Mouse (Mus musculus): ENCODE measurements around the gene Rpgrip1l.

Gene Rpgrip1l

GRCm38 (mm10) chr8:91264564-91264963 is 48.5 kb downstream of the Rpgrip1l start:
- no peak for DNase-seq

- DNase-seq: no peak
Observed at GRCm38 (mm10) chr8:91263939-91264338, 49.1 kb downstream of the Rpgrip1l start.

- no peak for DNase-seq
Observed at GRCm38 (mm10) chr8:91261598-91261997, 51.5 kb downstream of the Rpgrip1l start.

- no peak for DNase-seq
Observed at GRCm38 (mm10) chr8:91250966-91251365, 62.1 kb downstream of the Rpgrip1l start.

GRCm38 (mm10) chr8:91249758-91250466 is 63.1 kb downstream of the Rpgrip1l start:
- no peak for DNase-seq

GRCm38 (mm10) chr8:91245821-91246454 is 67.1 kb downstream of the Rpgrip1l start:
- no peak for DNase-seq

- no peak for DNase-seq
Observed at GRCm38 (mm10) chr8:91242721-91243120, 70.3 kb downstream of the Rpgrip1l start.

- no peak for DNase-seq
Observed at GRCm38 (mm10) chr8:91241873-91242519, 71.1 kb downstream of the Rpgrip1l start.

GRCm38 (mm10) chr8:91241371-91241770 is 71.7 kb downstream of the Rpgrip1l start:
- DNase-seq: no peak

GRCm38 (mm10) chr8:91237191-91237590 is 75.9 kb downstream of the Rpgrip1l start:
- DNase-seq: no peak

GRCm38 (mm10) chr8:91234097-91234496 is 79.0 kb downstream of the Rpgrip1l start:
- no peak for DNase-seq

- DNase-seq: no peak
Observed at GRCm38 (mm10) chr8:91227421-91227841, 85.6 kb downstream of the Rpgrip1l start.

- no peak for DNase-seq
Observed at GRCm38 (mm10) chr8:91224227-91224626, 88.8 kb downstream of the Rpgrip1l start.

GRCm38 (mm10) chr8:91221841-91222240 is 91.2 kb downstream of the Rpgrip1l start:
- no peak for DNase-seq

- DNase-seq: no peak
Observed at GRCm38 (mm10) chr8:91218271-91218670, 94.8 kb downstream of the Rpgrip1l start.

GRCm38 (mm10) chr8:91217062-91217905 is 95.8 kb downstream of the Rpgrip1l start:
- no peak for DNase-seq

- DNase-seq: no peak
Observed at GRCm38 (mm10) chr8:91214287-91214686, 98.8 kb downstream of the Rpgrip1l start.

GRCm38 (mm10) chr8:91212948-91213347 is 100.1 kb downstream of the Rpgrip1l start:
- DNase-seq: no peak

GRCm38 (mm10) chr8:91209658-91210057 is 103.4 kb downstream of the Rpgrip1l start:
- no peak for DNase-seq

- DNase-seq: no peak
Observed at GRCm38 (mm10) chr8:91207676-91208075, 105.4 kb downstream of the Rpgrip1l start.

GRCm38 (mm10) chr8:91205897-91206296 is 107.2 kb downstream of the Rpgrip1l start:
- DNase-seq: no peak

- DNase-seq: no peak
Observed at GRCm38 (mm10) chr8:91201184-91201583, 111.9 kb downstream of the Rpgrip1l start.

- DNase-seq: no peak
Observed at GRCm38 (mm10) chr8:91199876-91200275, 113.2 kb downstream of the Rpgrip1l start, which contains the start of gene Aktip. Gene Aktip, minus strand, starts transcription at chr8:91199976.
